Mouse (Mus musculus): ENCODE data around the gene Ccdc159.

DNA sequence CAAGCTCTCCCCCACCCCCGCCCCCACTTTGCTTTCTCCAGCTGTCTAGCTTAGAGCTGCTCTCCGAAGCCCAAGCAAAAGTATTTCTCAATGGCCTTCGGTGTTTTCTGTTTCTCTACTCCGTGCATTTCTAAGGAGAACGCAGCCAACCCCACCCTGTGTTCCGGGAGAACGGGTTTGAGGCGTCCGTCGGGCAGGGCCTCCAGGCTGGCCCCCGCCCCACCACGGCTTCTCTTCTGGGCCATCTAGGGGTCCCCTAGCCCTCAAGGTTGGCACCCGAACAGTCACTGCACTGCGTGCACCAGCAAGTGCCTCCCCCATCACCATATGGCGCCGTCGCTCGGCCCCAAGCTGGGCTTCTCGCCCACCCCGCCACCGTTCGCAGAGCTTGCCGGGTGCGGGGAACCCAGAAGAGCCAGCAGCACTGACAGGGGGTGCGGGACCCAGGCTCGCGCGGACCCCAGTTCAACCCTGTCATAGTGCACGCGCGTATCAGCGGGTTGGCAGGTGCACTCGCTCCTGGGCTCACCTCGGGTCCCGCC, 9.7 kb upstream of the Ccdc159 start:
- TF ChIP-seq CTCF (IDR thresholded peaks at IDR 0.05; ENCODE audit: borderline replicate concordance, insufficient read depth, low read depth, low read length), result no peak
- TF ChIP-seq POLR2A (IDR thresholded peaks at IDR 0.05; ENCODE audit: borderline replicate concordance, insufficient read depth, low read length), result no peak
